Mouse (Mus musculus) embryonic facial prominence, embryonic 14.5 days (tissue): ENCODE results near the gene Mylk3. TPM values are rescaled to one million over a fixed set of nuclear protein-coding genes. Genes with fewer than 3 reads are reported as not detected.

Experiments
- ATAC-seq: fragments of 200-750 bp; cut with Nextera tagmentation; 2 replicates; pipeline ENCODE4 v1.8.0; 2017; ENCODE audit warnings: low read depth, moderate number of reproducible peaks, moderate TSS enrichment
- DNase-seq: peaks from one replicate; pipeline ENCODE4 v3.0.0-alpha.2; 2015; ENCODE audit warnings: low spot score
- H3K27ac ChIP-seq: fragments of 300-500 bp; sonication (generic); replicated peaks from 2 replicates; pipeline ENCODE4 v1.5.1; 2014; ENCODE audit warnings: low read depth, mild to moderate bottlenecking, low read length, moderate library complexity
- H3K27me3 ChIP-seq: fragments of 300-500 bp; sonication (generic); replicated peaks from 2 replicates; pipeline ENCODE4 v1.6.1; 2014; ENCODE audit warnings: low read length; ENCODE audit not compliant: control insufficient read depth, insufficient read depth
- H3K36me3 ChIP-seq: fragments of 300-500 bp; sonication (generic); 2 replicates; pipeline ENCODE4 v1.6.1; 2014; ENCODE audit warnings: low read length, mixed read lengths; ENCODE audit not compliant: control insufficient read depth, insufficient read depth
- H3K4me1 ChIP-seq: fragments of 300-500 bp; sonication (generic); 2 replicates; pipeline ENCODE4 v1.6.1; 2014; ENCODE audit warnings: antibody characterized with exemption, low read length; ENCODE audit not compliant: control insufficient read depth, insufficient read depth
- H3K4me2 ChIP-seq: fragments of 300-500 bp; sonication (generic); 2 replicates; pipeline ENCODE4 v1.6.1; 2014; ENCODE audit warnings: low read depth, mild to moderate bottlenecking, low read length, moderate library complexity, mixed read lengths
- H3K4me3 ChIP-seq: fragments of 300-500 bp; sonication (generic); 2 replicates; pipeline ENCODE4 v1.5.1; 2014; ENCODE audit warnings: low read depth, mild to moderate bottlenecking, low read length
- H3K9ac ChIP-seq: fragments of 300-500 bp; sonication (generic); 2 replicates; pipeline ENCODE4 v1.6.1; 2014; ENCODE audit warnings: low read depth, mild to moderate bottlenecking, low read length, moderate library complexity, mixed read lengths
- H3K9me3 ChIP-seq: fragments of 300-500 bp; sonication (generic); 2 replicates; pipeline ENCODE4 v1.6.1; 2016; ENCODE audit warnings: low read length; ENCODE audit not compliant: control insufficient read depth
- WGBS: fragments of 180-500 bp; shearing (Covaris S2); extraction: QIAGEN DNeasy Blood & Tissue Kit; methylation state at CpG from one replicate; pipeline ENCODE4 v1.1.7; 2014; 5-methylcytosine and 5-hydroxymethylcytosine counted together
- polyA plus RNA-seq: library from polyadenylated mRNA; unstranded; fragments of >200 nt; fragmentation: Nextera tagmentation; extraction: Ambion mirVana; gene quantifications from 2 replicates; pipeline ENCODE4 v1.2.1, GENCODE M21; 2014

Gene Mylk3
- polyA plus RNA-seq, 1 experiment from 2014 or later: 2.8 TPM

DNA sequence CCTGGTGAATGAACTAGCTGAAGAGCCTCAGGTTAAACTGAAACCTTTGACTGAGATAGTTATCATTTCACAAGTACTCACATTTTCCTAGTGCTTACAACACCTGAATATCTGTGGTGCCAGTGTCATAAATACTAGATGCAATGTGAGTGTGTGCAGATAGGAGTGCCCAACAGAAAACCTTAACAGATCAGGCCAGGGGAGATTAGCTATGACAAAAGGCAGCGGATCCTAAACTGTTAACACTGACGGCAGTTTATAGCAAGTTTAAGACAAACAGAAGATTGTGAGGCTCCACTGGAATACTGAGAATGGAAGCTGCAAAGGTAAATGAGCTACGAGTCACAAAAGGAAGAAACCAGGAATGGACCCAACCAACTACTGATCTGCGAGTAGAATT, 40.9 kb upstream of the Mylk3 start:
- H3K27ac ChIP-seq: no peak overlapping the region
- no peaks in the 10 kb centered on the region for H3K9me3 ChIP-seq
- DNase-seq (no peak), ATAC-seq (no peak)
- H3K36me3 ChIP-seq: no peaks in the 10 kb centered on the region; the same call in 1 of the 2 replicates
- H3K9ac ChIP-seq: no peak overlapping the region
- no peak overlapping the region for H3K4me2 ChIP-seq
- no peaks in the 10 kb centered on the region for H3K27me3 ChIP-seq
- 76% methylated on average over 4 of the region's 4 CpGs for WGBS
- H3K4me3 ChIP-seq: no peak overlapping the region
- peaks cover 27% of the 10 kb centered on the region for H3K4me1 ChIP-seq

DNA sequence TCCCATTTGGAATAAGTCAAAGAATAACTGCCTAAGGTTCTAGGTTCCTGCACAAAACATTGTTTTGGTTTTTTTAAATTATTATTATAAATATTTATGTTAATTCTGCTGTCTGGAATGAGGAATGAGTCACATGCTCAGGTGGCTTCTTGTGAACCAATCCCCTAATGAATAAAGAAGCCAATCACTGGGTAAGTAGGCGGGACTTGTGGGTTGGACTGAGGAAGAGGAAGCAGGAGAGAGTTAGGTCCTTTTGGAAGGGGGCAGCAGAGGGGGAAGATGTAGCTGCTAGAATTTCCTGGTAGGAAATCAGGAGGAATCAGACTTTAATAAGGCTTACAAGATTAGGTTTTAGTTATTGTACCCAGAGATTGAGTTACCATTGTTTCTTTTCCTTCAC, 35.2 kb upstream of the Mylk3 start:
- H3K9me3 ChIP-seq: no peaks in the 10 kb centered on the region
- H3K4me1 ChIP-seq: peaks cover 5% of the 10 kb centered on the region; the same call in 1 of the 2 replicates
- no peak overlapping the region for H3K4me2 ChIP-seq
- H3K9ac ChIP-seq: no peak overlapping the region
- no peak for ATAC-seq
- no peak overlapping the region for H3K27ac ChIP-seq
- WGBS: 87% methylated on average over 1 of the region's 1 CpGs
- no peak for DNase-seq
- H3K36me3 ChIP-seq: peaks cover 21% of the 10 kb centered on the region
- H3K27me3 ChIP-seq: no peaks in the 10 kb centered on the region
- no peak overlapping the region for H3K4me3 ChIP-seq

DNA sequence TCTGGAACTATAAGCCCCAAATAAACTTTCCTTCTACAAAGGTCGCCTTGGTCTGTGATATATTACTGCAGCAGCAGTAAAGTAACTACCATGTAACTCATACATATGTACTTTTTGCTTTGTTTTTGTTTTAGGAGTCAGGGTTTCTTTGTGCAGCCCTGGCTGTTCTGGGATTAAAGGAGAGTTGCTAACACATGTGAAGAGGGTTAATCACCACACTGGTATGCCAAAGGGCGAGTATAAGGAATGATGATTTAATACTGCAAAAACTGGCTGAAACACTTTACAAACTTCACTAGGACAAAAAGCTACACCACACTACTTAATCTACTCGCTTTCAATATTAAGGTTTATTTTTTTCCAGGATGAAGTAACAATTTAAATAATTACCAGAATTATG, 22.4 kb upstream of the Mylk3 start:
- 67% methylated on average over 3 of the region's 3 CpGs for WGBS

DNA sequence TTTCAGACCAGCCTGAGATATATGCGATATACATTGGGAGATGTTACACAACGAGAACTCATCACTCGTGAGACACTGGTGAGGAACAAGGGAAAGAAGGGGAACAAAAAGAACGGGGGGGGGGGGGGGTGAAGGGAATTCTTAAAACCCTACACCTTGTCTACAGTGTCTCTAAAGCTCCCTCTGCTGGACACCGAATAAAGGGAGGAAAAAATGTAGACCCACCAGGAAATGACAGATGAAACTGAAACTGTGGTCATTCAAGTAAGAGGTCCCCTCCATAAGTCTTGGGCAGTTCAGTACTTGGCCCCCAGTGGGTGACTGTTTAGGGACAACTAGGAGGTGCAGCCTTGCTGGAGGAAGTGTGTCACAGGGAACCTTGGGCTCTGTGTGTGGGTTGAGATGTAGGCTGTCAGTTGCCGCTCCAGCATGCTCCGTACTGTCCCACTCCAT, 21.9 kb upstream of the Mylk3 start:
- Histone ChIP-seq H3K27ac (no peak overlapping the region), H3K4me2 (no peak overlapping the region), H3K9ac (no peak overlapping the region), H3K27me3 (no peaks in the 10 kb centered on the region), H3K9me3 (no peaks in the 10 kb centered on the region), H3K36me3 (peaks cover 19% of the 10 kb centered on the region), H3K4me1 (no peaks in the 10 kb centered on the region), H3K4me3 (no peak overlapping the region)
- peak; percentile 51 for DNase-seq
- ATAC-seq: 0 out of 2 replicates have a peak, but pooled peaks have one; percentile 30
- 64% methylated on average over 7 of the region's 7 CpGs for WGBS

More for the DNA sequence above, 22.4 kb upstream of the Mylk3 start:
- no peaks in the 10 kb centered on the region for H3K4me1 ChIP-seq
- H3K36me3 ChIP-seq: peaks cover 19% of the 10 kb centered on the region
- H3K9ac ChIP-seq: no peak overlapping the region
- H3K4me2 ChIP-seq: no peak overlapping the region
- no peaks in the 10 kb centered on the region for H3K27me3 ChIP-seq
- H3K4me3 ChIP-seq: no peak overlapping the region
- ATAC-seq (no peak), DNase-seq (no peak)
- H3K27ac ChIP-seq: no peak overlapping the region
- H3K9me3 ChIP-seq: no peaks in the 10 kb centered on the region

DNA sequence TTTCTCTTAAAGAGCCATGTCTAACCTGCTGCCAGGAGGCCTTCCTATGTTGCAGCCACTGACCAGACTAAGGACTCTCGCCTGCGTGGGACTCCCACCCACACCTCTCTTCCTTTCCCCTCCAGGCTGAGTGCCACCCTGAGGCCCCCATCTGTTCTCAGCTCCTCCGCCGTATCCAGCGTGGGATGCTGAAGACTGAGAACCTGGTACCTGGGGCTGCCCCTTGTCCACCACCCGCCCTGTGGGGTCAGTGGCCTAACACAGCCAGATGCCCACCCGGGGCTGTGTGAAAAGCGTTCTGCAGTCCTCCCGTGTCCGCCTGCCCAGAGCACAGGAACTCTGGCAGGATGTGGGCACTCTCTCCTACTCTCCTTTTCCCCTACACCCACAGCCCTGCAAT, 19.8 kb upstream of the Mylk3 start:
- Histone ChIP-seq H3K4me2 (no peak overlapping the region), H3K9ac (no peak overlapping the region), H3K27ac (no peak overlapping the region), H3K4me1 (no peaks in the 10 kb centered on the region), H3K36me3 (peaks cover 10% of the 10 kb centered on the region), H3K27me3 (no peaks in the 10 kb centered on the region), H3K9me3 (no peaks in the 10 kb centered on the region), H3K4me3 (no peak overlapping the region)
- no peak for DNase-seq
- no peak for ATAC-seq
- 74% methylated on average over 10 of the region's 10 CpGs for WGBS

DNA sequence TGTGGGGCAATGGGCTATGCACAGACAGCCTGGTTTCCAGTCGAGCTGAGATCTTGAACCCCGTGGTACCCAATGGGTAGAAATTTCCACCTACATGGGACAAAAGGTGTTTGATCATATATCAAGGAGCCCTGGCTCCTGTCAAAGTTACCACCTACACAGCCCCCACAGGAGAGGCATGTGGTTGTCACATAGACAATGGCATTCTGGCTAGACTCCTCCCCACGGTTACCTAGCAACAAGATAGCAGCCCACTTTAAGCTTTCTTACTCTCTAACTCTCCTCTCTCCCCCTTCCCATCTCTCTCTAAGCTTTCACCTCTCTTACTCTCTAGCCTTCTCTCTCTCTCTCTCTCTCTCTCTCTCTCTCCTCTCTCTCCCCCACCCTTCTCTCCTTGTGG, 19.3 kb upstream of the Mylk3 start:
- no peak overlapping the region for H3K9ac ChIP-seq
- DNase-seq: no peak
- peaks cover 8% of the 10 kb centered on the region for H3K36me3 ChIP-seq
- H3K4me1 ChIP-seq: no peaks in the 10 kb centered on the region
- ATAC-seq: no peak
- no peaks in the 10 kb centered on the region for H3K9me3 ChIP-seq
- no peak overlapping the region for H3K27ac ChIP-seq
- WGBS: 65% methylated on average over 3 of the region's 3 CpGs
- no peak overlapping the region for H3K4me2 ChIP-seq
- H3K4me3 ChIP-seq: no peak overlapping the region
- H3K27me3 ChIP-seq: no peaks in the 10 kb centered on the region

DNA sequence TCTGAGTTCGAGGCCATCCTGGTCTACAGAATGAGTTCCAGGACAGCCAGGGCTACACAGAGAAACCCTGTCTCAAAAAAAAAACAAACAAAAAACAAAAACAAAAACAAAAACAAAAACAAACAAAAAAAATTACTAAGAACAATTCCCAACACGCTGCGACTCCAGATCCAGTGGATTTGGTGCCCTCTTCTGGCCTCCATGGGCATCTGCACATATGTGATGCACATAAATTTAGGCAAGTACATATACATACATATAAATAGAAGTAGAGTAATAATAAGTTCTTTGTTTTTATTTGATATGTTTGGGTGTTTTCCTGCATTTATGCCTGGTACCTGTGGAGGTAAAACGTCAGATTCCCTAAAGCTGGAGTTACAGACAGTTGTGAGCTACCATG, 12.4 kb upstream of the Mylk3 start:
- DNase-seq: no peak
- WGBS: 83% methylated on average over 4 of the region's 4 CpGs
- no peak overlapping the region for H3K4me2 ChIP-seq
- no peaks in the 10 kb centered on the region for H3K27me3 ChIP-seq
- H3K27ac ChIP-seq: no peak overlapping the region
- no peak for ATAC-seq
- H3K4me1 ChIP-seq: no peaks in the 10 kb centered on the region
- H3K9ac ChIP-seq: no peak overlapping the region
- no peak overlapping the region for H3K4me3 ChIP-seq
- no peaks in the 10 kb centered on the region for H3K9me3 ChIP-seq
- H3K36me3 ChIP-seq: no peaks in the 10 kb centered on the region

DNA sequence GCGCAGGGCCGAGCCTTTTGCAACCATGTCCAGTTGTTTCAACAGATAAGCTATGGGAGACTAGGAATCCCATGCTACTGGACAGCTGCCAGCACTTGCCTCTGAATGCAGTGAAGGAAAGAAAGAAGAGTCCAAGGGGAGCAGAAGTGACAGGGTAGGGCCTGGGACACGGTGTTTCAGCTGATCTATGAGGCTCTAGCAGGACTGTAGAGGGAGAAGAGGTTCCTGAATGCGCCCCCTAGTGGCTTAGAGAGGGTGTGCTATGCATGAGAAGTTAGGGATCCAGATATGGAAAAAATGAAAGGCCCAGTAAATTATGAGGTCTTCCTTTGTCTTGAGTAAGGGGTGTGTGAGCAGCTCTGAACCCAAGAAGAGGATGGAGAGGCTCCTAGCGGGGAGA, 11.4 kb upstream of the Mylk3 start:
- H3K9ac ChIP-seq: no peak overlapping the region
- ATAC-seq: no peak
- H3K36me3 ChIP-seq: no peaks in the 10 kb centered on the region
- no peaks in the 10 kb centered on the region for H3K4me1 ChIP-seq
- no peak overlapping the region for H3K4me2 ChIP-seq
- H3K4me3 ChIP-seq: no peak overlapping the region
- no peak overlapping the region for H3K27ac ChIP-seq
- no peaks in the 10 kb centered on the region for H3K9me3 ChIP-seq
- peak; percentile 51 for DNase-seq
- H3K27me3 ChIP-seq: no peaks in the 10 kb centered on the region
- 48% methylated on average over 5 of the region's 5 CpGs for WGBS

DNA sequence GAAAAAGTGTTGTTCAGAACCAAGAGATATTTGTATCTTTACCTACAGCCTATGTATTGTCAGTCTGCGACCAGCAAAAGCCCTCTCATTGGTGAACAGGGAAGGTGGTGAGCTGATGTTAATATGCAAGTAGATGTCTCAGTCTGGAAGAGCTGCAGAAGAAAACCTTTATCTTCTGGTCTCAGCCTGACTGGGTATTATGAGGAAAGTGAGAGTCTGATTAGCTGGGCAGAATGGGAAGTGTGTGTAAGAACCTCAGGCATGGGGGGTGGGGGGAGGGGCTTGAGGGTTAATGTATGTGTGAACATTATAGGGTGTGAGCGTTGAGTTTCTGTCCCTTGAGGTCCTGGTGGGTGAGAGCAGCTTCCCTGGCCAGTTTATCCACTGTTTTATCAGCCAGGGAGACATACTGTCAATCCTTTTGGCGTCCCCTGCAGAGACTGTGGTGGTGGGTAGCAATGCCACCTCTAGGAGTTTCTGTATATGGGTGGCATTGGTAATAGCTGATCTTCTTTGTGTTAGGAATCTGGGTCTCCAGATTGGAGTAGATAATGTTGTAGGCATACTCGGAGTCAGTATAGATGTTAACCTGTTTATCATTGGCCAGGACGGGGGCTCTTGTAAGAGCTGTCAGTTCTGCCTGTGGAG, 10.4 kb upstream of the Mylk3 start:
- ATAC-seq (no peak), DNase-seq (no peak)
- no peak overlapping the region for H3K27ac ChIP-seq
- no peak overlapping the region for H3K9ac ChIP-seq
- H3K4me3 ChIP-seq: no peak overlapping the region
- no peaks in the 10 kb centered on the region for H3K4me1 ChIP-seq
- H3K4me2 ChIP-seq: no peak overlapping the region
- no peaks in the 10 kb centered on the region for H3K27me3 ChIP-seq
- no peaks in the 10 kb centered on the region for H3K36me3 ChIP-seq
- WGBS: 79% methylated on average over 5 of the region's 5 CpGs
- H3K9me3 ChIP-seq: no peaks in the 10 kb centered on the region
